Mouse (Mus musculus) CH12.LX (cell line): ENCODE measurements at regions not wholly inside any gene's neighbourhood (a gene's known extent, or its start where the extent isn't known, plus 50 kb on each side); places are given as distances from the start of the nearest gene placed in this dataset.

Source experiments
- DNase-seq: peaks from one replicate; pipeline ENCODE4 v3.0.0-alpha.2; 2013; ENCODE audit errors: extremely low read depth
- H3K27ac ChIP-seq: 2 replicates; pipeline ENCODE4 v1.5.1; 2012; ENCODE audit warnings: low read depth, mild to moderate bottlenecking, control low read depth, moderate library complexity; ENCODE audit not compliant: insufficient read depth
- H3K27me3 ChIP-seq: replicated peaks from 2 replicates; pipeline ENCODE3; 2012; ENCODE audit warnings: inconsistent platforms
- H3K36me3 ChIP-seq, 2 experiments: replicated peaks in 1 of 2; 2 replicates each; pipeline versions ENCODE3 to v1.6.1; 2012; ENCODE audit warnings: inconsistent platforms in 1 of 2, low read length in 1 of 2, mild to moderate bottlenecking in 1 of 2, mixed read lengths in 1 of 2, moderate library complexity in 1 of 2; ENCODE audit not compliant: control insufficient read depth in 1 of 2, insufficient read depth in 1 of 2
- H3K4me1 ChIP-seq, 2 experiments: 2 replicates each; pipeline ENCODE4 v1.6.1; 2012; ENCODE audit warnings: inconsistent platforms in 1 of 2, moderate library complexity in 1 of 2; ENCODE audit not compliant: insufficient read depth in 2 of 2, control insufficient read depth in 1 of 2
- H3K4me2 ChIP-seq: 2 replicates; pipeline ENCODE4 v1.6.1; 2012; ENCODE audit warnings: low read depth, mild to moderate bottlenecking, control low read depth; ENCODE audit not compliant: poor library complexity, insufficient read depth, severe bottlenecking
- H3K4me3 ChIP-seq, 3 experiments: fragments of 150-350 bp in 1 of 3; sonication (generic) in 1 of 3; replicated peaks in 1 of 3; 2 replicates each; pipeline versions ENCODE3 to v1.5.1; 2011 to 2012; ENCODE audit warnings: low read depth in 2 of 3, low read length in 2 of 3, mild to moderate bottlenecking in 2 of 3, moderate library complexity in 2 of 3, control low read depth in 1 of 3, improper control_type of control experiment in 1 of 3, inconsistent platforms in 1 of 3, mixed read lengths in 1 of 3; ENCODE audit not compliant: poor library complexity in 1 of 3
- H3K79me2 ChIP-seq: replicated peaks from 2 replicates; pipeline ENCODE4 v1.6.1; 2012; ENCODE audit warnings: mild to moderate bottlenecking, moderate library complexity; ENCODE audit not compliant: control insufficient read depth, poor library complexity, insufficient read depth, severe bottlenecking; ENCODE audit errors: extremely low read depth
- H3K9ac ChIP-seq: 2 replicates; pipeline ENCODE4 v1.6.1; 2012; ENCODE audit warnings: low read depth, mild to moderate bottlenecking, control low read depth, moderate library complexity; ENCODE audit not compliant: insufficient read depth
- H3K9me3 ChIP-seq: replicated peaks from 2 replicates; pipeline ENCODE3; 2012; ENCODE audit warnings: low read length, inconsistent platforms, mixed read lengths
- BHLHE40 ChIP-seq: IDR thresholded peaks from 2 replicates; pipeline ENCODE4 v1.6.1; 2011; ENCODE audit warnings: mild to moderate bottlenecking, low read depth, low read length, improper control_type of control experiment
- CTCF ChIP-seq, 2 experiments: IDR thresholded peaks in 1 of 2; conservative IDR thresholded peaks in 1 of 2; 2 replicates each; pipeline ENCODE4 v1.5.1; 2011 to 2012; ENCODE audit warnings: low read depth in 2 of 2, low read length in 2 of 2, improper control_type of control experiment in 1 of 2, inconsistent platforms in 1 of 2, mild to moderate bottlenecking in 1 of 2, moderate library complexity in 1 of 2
- E2F4 ChIP-seq: IDR thresholded peaks from 2 replicates; pipeline ENCODE4 v1.6.1; 2011; ENCODE audit warnings: low read depth, low read length, improper control_type of control experiment; ENCODE audit not compliant: insufficient replicate concordance
- EP300 ChIP-seq: IDR thresholded peaks from 2 replicates; pipeline ENCODE4 v1.6.1; 2011; ENCODE audit warnings: low read length, improper control_type of control experiment
- ETS1 ChIP-seq: conservative IDR thresholded peaks from 2 replicates; pipeline ENCODE4 v1.6.1; 2012; ENCODE audit warnings: low read depth, mild to moderate bottlenecking, inconsistent platforms, low read length, improper control_type of control experiment, moderate library complexity
- GABPA ChIP-seq: IDR thresholded peaks from 2 replicates; pipeline ENCODE4 v1.6.1; 2012; ENCODE audit warnings: low read depth, low read length, improper control_type of control experiment, inconsistent platforms; ENCODE audit not compliant: insufficient replicate concordance
- HCFC1 ChIP-seq: IDR thresholded peaks from 2 replicates; pipeline ENCODE4 v1.6.1; 2012; ENCODE audit warnings: low read depth, mild to moderate bottlenecking, inconsistent platforms, low read length, improper control_type of control experiment
- IRF4 ChIP-seq: IDR thresholded peaks from 2 replicates; pipeline ENCODE4 v1.6.1; 2014; ENCODE audit warnings: low read depth, mild to moderate bottlenecking, inconsistent platforms, low read length, improper control_type of control experiment
- JUND ChIP-seq: conservative IDR thresholded peaks from 2 replicates; pipeline ENCODE4 v1.6.1; 2011; ENCODE audit warnings: low read depth, low read length, improper control_type of control experiment
- MAZ ChIP-seq: IDR thresholded peaks from 2 replicates; pipeline ENCODE4 v1.6.1; 2012; ENCODE audit warnings: low read depth, mild to moderate bottlenecking, inconsistent platforms, low read length, improper control_type of control experiment, moderate library complexity
- MEF2A ChIP-seq: IDR thresholded peaks from 2 replicates; pipeline ENCODE4 v1.6.1; 2014; ENCODE audit warnings: low read depth, mild to moderate bottlenecking, inconsistent platforms, low read length, improper control_type of control experiment, borderline replicate concordance
- NRF1 ChIP-seq: IDR thresholded peaks from 2 replicates; pipeline ENCODE4 v1.6.1; 2014; ENCODE audit warnings: low read depth, mild to moderate bottlenecking, inconsistent platforms, low read length, improper control_type of control experiment, moderate library complexity
- POLR2A ChIP-seq: IDR thresholded peaks from 2 replicates; pipeline ENCODE4 v1.6.1; 2011; ENCODE audit warnings: low read depth, mild to moderate bottlenecking, improper control_type of control experiment, low read length
- RCOR1 ChIP-seq: conservative IDR thresholded peaks from 2 replicates; pipeline ENCODE4 v1.6.1; 2012; ENCODE audit warnings: low read depth, mild to moderate bottlenecking, inconsistent platforms, low read length, improper control_type of control experiment
- SIN3A ChIP-seq: IDR thresholded peaks from 2 replicates; pipeline ENCODE4 v1.6.1; 2012; ENCODE audit warnings: low read length, improper control_type of control experiment, inconsistent platforms
- SMC3 ChIP-seq: IDR thresholded peaks from 2 replicates; pipeline ENCODE4 v1.6.1; 2011; ENCODE audit warnings: low read depth, low read length, improper control_type of control experiment
- TBP ChIP-seq: conservative IDR thresholded peaks from 2 replicates; pipeline ENCODE4 v1.6.1; 2011; ENCODE audit warnings: low read depth, low read length, improper control_type of control experiment
- ZC3H11A ChIP-seq: IDR thresholded peaks from 2 replicates; pipeline ENCODE4 v1.6.1; 2012; ENCODE audit warnings: low read depth, mild to moderate bottlenecking, inconsistent platforms, low read length, improper control_type of control experiment
- ZKSCAN1 ChIP-seq: IDR thresholded peaks from 2 replicates; pipeline ENCODE4 v1.6.1; 2012; ENCODE audit warnings: low read depth, inconsistent platforms, low read length, improper control_type of control experiment, borderline replicate concordance
- dilution Hi-C: fragments of 300-500 bp; cut with MboI; formaldehyde crosslinking; loops from 2 replicates; pipeline ENCODE4 v1.14.3; 2020; ENCODE audit warnings: low sequenced_read_pairs; ENCODE audit not compliant: extremely low pct_unique_long_range_greater_than_20kb, extremely low pct_ligation_motif_present
- in situ Hi-C: fragments of 300-500 bp; cut with MboI; formaldehyde crosslinking; loops from 3 replicates; pipeline ENCODE4 v1.14.3; 2019; ENCODE audit warnings: low sequenced_read_pairs, low pct_ligation_motif_present, low pct_unique_long_range_greater_than_20kb, mixed read lengths

DNA sequence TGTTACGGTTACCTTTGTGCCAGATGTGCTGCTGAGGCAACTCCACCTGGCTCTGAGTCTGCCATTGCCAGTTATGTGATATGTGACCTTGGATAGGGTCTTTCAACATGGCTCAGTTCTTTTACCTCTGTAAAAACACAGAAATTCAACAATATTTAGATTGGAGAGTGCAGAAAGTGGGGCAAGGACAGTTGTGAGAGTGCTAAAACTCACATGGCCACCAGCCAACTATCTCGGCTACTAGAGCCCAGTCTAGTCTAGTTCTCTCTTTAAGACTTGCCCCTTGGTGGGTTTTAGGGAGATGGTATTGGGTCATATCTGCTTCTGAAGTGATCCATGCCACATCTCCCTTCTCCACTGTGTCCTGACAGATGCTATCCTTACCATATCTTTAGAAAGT is 233.0 kb downstream of the Phf14 start:
- dilution Hi-C loops (no loop called here), in situ Hi-C loops (no loop called here)
- H3K4me3 ChIP-seq, result no peak overlapping the region
- no peak overlapping the region for H3K4me2 ChIP-seq
- no peak for DNase-seq
- no peak overlapping the region for H3K27ac ChIP-seq
- H3K27me3 ChIP-seq, result no peaks in the 10 kb centered on the region
- no peaks in the 10 kb centered on the region for H3K79me2 ChIP-seq
- H3K4me1 ChIP-seq, result no peaks in the 10 kb centered on the region
- no peaks in the 10 kb centered on the region for H3K9me3 ChIP-seq
- no peaks in the 10 kb centered on the region for H3K36me3 ChIP-seq
- TF ChIP-seq MAZ, result no peak
- TF ChIP-seq NRF1, result no peak
- no peak for TF ChIP-seq JUND
- no peak for TF ChIP-seq HCFC1
- no peak for TF ChIP-seq MEF2A
- H3K9ac ChIP-seq, result no peak overlapping the region

GRCm38 (mm10) chr6:12145216-12145615 is 237.6 kb downstream of the Phf14 start:
- Histone ChIP-seq H3K4me1 (no peaks in the 10 kb centered on the region), H3K4me2 (no peak overlapping the region), H3K79me2 (no peaks in the 10 kb centered on the region), H3K27me3 (no peaks in the 10 kb centered on the region), H3K36me3 (no peaks in the 10 kb centered on the region), H3K9me3 (no peaks in the 10 kb centered on the region), H3K9ac (no peak overlapping the region), H3K4me3 (no peak overlapping the region), H3K27ac (no peak overlapping the region)
- no peak for DNase-seq
- dilution Hi-C loops (no loop called here), in situ Hi-C loops (no loop called here)
- TF ChIP-seq E2F4 (no peak), ZC3H11A (no peak), RCOR1 (no peak), TBP (no peak), SMC3 (no peak), EP300 (no peak), IRF4 (no peak), SIN3A (no peak), ZKSCAN1 (no peak), POLR2A (no peak), MAZ (no peak), BHLHE40 (no peak), NRF1 (no peak), CTCF (conservative IDR thresholded peaks at IDR 0.05 in 1 of 2, IDR thresholded peaks at IDR 0.05 in 1 of 2; ENCODE audit: low read depth in 2 of 2, low read length in 2 of 2) (no peak), ETS1 (no peak), GABPA (no peak)
